Mouse (Mus musculus) midbrain, postnatal 0 days (tissue): ENCODE results near the gene Sh3kbp1. TPM values are rescaled to one million over a fixed set of nuclear protein-coding genes. Genes with fewer than 3 reads are reported as not detected.

Experiments
- ATAC-seq: fragments of 200-750 bp; cut with Nextera tagmentation; 2 replicates; pipeline ENCODE4 v1.8.0; 2017; ENCODE audit warnings: moderate number of reproducible peaks, mild to moderate bottlenecking, moderate TSS enrichment, moderate library complexity; ENCODE audit not compliant: low FRiP score
- DNase-seq: peaks from one replicate; pipeline ENCODE4 v3.0.0-alpha.2; 2015; ENCODE audit warnings: low spot score
- H3K27ac ChIP-seq: fragments of 300-500 bp; sonication (generic); 2 replicates; pipeline ENCODE4 v1.5.1; 2014; ENCODE audit warnings: low read depth, mild to moderate bottlenecking, low read length, mixed read lengths
- H3K27me3 ChIP-seq: fragments of 300-500 bp; sonication (generic); 2 replicates; pipeline ENCODE4 v1.6.1; 2014; ENCODE audit warnings: low read length, control low read depth, mixed read lengths; ENCODE audit not compliant: insufficient read depth
- H3K36me3 ChIP-seq: fragments of 300-500 bp; sonication (generic); 2 replicates; pipeline ENCODE4 v1.6.1; 2014; ENCODE audit warnings: low read length, control low read depth, mixed read lengths; ENCODE audit not compliant: insufficient read depth
- H3K4me1 ChIP-seq: fragments of 300-500 bp; sonication (generic); 2 replicates; pipeline ENCODE4 v1.6.1; 2014; ENCODE audit warnings: mild to moderate bottlenecking, control low read depth, antibody characterized with exemption, low read length, mixed read lengths; ENCODE audit not compliant: insufficient read depth
- H3K4me2 ChIP-seq: fragments of 300-500 bp; sonication (generic); 2 replicates; pipeline ENCODE4 v1.6.1; 2014; ENCODE audit warnings: low read depth, mild to moderate bottlenecking, low read length, mixed read lengths; ENCODE audit not compliant: poor library complexity, severe bottlenecking
- H3K4me3 ChIP-seq: fragments of 300-500 bp; sonication (generic); 2 replicates; pipeline ENCODE4 v1.5.1; 2014; ENCODE audit warnings: low read depth, mild to moderate bottlenecking, low read length, moderate library complexity
- H3K9ac ChIP-seq: fragments of 300-500 bp; sonication (generic); replicated peaks from 2 replicates; pipeline ENCODE4 v1.6.1; 2014; ENCODE audit warnings: mild to moderate bottlenecking, low read length, moderate library complexity, mixed read lengths; ENCODE audit not compliant: poor library complexity, severe bottlenecking
- H3K9me3 ChIP-seq: fragments of 300-500 bp; sonication (generic); 2 replicates; pipeline ENCODE4 v1.6.1; 2016; ENCODE audit warnings: low read length, control low read depth
- CTCF ChIP-seq: IDR thresholded peaks from 2 replicates; pipeline ENCODE4 v1.5.1; 2016; ENCODE audit warnings: antibody characterized with exemption, mild to moderate bottlenecking
- WGBS: fragments of 180-500 bp; shearing (Covaris S2); extraction: QIAGEN DNeasy Blood & Tissue Kit; methylation state at CpG from one replicate; pipeline ENCODE4 v1.1.7; 2014; 5-methylcytosine and 5-hydroxymethylcytosine counted together
- polyA plus RNA-seq: library from polyadenylated mRNA; unstranded; fragments of >200 nt; fragmentation: Nextera tagmentation; extraction: Ambion mirVana; gene quantifications from 2 replicates; pipeline ENCODE4 v1.2.1, GENCODE M21; 2015
- total RNA-seq: library from RNA; depleted of rRNA; stranded (reverse); fragments of >200 nt; gene quantifications from 2 replicates; pipeline ENCODE4 v1.2.3, GENCODE M21; 2014

Gene Sh3kbp1
- total and polyA plus RNA-seq, 2 experiments from 2014 or later: 41.9 to 42.4 TPM

DNA sequence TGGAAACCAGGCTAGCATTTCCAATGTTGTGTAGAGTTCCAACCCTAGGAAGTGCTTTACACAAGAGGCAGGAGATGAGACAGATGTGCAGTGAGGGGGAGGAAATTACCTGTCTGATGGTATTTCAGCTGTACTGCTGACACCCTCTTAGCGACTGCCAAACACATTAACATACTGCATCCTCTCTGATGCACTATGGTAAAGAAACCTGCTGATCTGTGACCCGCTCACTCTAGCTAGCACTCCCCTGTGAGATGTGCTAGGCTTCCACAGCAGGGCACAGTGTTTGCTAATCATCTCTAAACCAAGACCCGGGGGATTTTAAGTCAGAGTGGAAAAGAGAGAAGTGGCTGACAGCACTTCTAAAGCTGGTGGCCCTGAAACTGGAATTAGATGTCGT lies 145.1 kb downstream of the Sh3kbp1 start:
- 52% methylated on average over 4 of the region's 4 CpGs for WGBS
- no peaks in the 10 kb centered on the region for H3K9me3 ChIP-seq
- no peaks in the 10 kb centered on the region; the same call in 1 of the 2 replicates for H3K27me3 ChIP-seq
- no peaks in the 10 kb centered on the region for H3K36me3 ChIP-seq
- no peak for TF ChIP-seq CTCF
- ATAC-seq: no peak
- no peak overlapping the region for H3K9ac ChIP-seq
- no peaks in the 10 kb centered on the region for H3K4me1 ChIP-seq
- no peak overlapping the region for H3K27ac ChIP-seq
- H3K4me3 ChIP-seq: no peak overlapping the region
- no peak for DNase-seq
- H3K4me2 ChIP-seq: no peak overlapping the region

DNA sequence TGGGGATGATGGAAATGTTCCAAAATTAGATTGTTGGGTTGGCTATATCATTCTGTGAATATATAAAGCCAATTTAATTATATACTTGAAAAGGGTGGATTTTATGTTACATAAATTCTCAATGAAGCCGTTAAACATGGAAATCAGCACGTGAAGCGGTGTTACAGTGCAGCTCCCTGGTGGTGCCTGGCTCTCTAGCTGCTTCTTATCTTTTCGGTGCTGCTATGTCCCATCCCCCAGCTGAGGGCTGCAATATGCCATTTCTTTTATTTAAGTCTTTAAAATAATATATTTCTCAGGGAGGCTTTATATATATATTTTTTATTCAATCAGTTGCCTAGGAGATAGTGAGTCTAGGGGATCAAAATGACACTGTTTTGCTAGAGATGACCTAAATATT lies 148.0 kb downstream of the Sh3kbp1 start:
- ATAC-seq (0 out of 2 replicates have a peak, but pooled peaks have one; percentile 10), DNase-seq (no peak)
- H3K36me3 ChIP-seq: no peaks in the 10 kb centered on the region
- H3K4me1 ChIP-seq: no peaks in the 10 kb centered on the region
- 54% methylated on average over 4 of the region's 4 CpGs for WGBS
- no peak overlapping the region for H3K4me2 ChIP-seq
- no peak overlapping the region for H3K4me3 ChIP-seq
- H3K27ac ChIP-seq: no peak overlapping the region
- no peak overlapping the region for H3K9ac ChIP-seq
- no peaks in the 10 kb centered on the region; the same call in 1 of the 2 replicates for H3K27me3 ChIP-seq
- H3K9me3 ChIP-seq: no peaks in the 10 kb centered on the region
- no peak for TF ChIP-seq CTCF

DNA sequence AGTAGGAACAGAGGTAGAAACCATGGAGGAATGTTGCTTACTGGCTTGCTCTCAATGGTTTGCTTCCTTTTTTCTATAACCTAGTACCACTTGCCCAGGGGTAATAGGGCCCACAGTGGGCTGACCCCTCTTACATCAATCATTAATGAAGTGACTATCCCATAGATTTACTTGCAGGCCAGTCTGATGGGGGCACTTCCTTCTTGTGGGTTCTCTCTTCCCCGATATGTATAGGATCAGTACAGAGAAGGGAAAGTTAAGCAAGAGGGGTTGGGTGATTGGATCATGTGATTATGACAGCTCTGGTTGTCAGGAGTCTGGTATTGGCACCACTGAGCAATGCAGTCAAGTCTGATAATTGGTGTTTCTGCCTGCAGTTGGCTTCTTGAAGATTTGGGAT lies 151.7 kb downstream of the Sh3kbp1 start:
- no peak overlapping the region for H3K9ac ChIP-seq
- no peak for DNase-seq
- H3K27me3 ChIP-seq: no peaks in the 10 kb centered on the region
- WGBS: 100% methylated on average over 1 of the region's 1 CpGs
- no peak for TF ChIP-seq CTCF
- no peaks in the 10 kb centered on the region for H3K9me3 ChIP-seq
- H3K4me2 ChIP-seq: no peak overlapping the region
- H3K27ac ChIP-seq: no peak overlapping the region
- H3K4me1 ChIP-seq: no peaks in the 10 kb centered on the region
- no peak overlapping the region for H3K4me3 ChIP-seq
- no peaks in the 10 kb centered on the region for H3K36me3 ChIP-seq
- ATAC-seq: no peak

DNA sequence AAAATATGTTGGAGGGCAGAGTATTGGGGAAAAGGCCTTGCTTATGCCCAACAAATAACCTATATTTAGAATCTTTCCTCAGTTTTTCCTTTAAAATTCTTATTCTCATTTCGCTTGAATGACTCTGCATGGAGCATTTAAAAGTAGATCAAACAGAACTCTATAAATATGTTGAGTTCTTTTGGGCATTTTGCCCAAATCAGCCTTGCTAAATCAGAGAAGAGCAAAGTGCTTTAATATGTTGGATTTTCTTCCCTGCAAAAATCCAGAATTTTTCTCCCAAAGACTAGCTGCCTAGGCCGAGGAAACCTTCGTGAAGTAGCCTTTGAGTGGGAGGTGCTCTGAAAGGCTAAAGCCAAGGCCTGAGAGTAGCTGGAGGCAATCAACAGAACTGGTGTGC lies 163.4 kb downstream of the Sh3kbp1 start:
- no peak overlapping the region for H3K4me3 ChIP-seq

DNA sequence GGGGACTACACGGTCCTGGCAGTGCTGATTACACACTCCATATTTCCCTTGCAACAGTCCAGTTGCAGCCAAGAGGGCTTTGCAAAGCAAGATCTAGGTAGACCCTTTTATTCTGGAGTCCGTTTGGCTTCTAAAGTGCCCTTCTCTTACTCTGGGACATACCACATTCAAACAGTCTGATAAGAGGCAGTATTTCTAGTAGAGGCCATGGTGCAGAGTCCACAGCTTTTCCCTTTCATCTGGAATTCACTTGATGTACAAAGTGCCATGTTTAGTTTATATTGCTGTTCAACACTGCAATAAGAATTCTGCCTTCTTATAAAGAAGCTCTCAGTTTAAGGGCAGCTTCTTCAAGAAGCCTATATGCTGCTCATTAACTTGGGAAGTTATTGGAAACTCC lies 168.5 kb downstream of the Sh3kbp1 start:
- no peak for ATAC-seq
- 72% methylated on average over 2 of the region's 2 CpGs for WGBS

More for the DNA sequence above, 163.4 kb downstream of the Sh3kbp1 start:
- no peaks in the 10 kb centered on the region for H3K9me3 ChIP-seq
- 54% methylated on average over 3 of the region's 3 CpGs for WGBS
- H3K36me3 ChIP-seq: no peaks in the 10 kb centered on the region
- DNase-seq (no peak), ATAC-seq (no peak)
- H3K4me2 ChIP-seq: no peak overlapping the region
- TF ChIP-seq CTCF: no peak
- no peaks in the 10 kb centered on the region for H3K27me3 ChIP-seq
- H3K9ac ChIP-seq: no peak overlapping the region
- no peak overlapping the region for H3K27ac ChIP-seq
- no peaks in the 10 kb centered on the region for H3K4me1 ChIP-seq

DNA sequence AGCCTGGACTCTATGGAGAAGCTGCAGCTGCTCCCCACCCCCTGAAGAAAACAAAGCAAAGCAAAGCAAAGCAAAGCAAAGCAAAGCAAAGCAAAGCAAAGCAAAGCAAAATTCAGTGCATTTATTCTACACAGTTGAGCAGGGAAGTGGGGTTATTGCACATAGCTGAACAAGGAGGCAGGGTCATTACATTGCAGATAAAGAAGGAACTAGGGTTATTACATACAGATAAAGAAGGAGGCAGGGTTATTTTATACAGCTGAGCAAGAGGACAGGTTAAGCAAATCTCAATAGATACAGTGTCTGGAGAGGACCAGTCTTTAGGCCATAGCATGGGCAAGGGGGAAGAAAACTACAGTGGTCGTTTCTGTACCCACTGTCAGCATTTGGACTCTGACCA lies 177.3 kb downstream of the Sh3kbp1 start:
- no peaks in the 10 kb centered on the region for H3K36me3 ChIP-seq
- H3K4me2 ChIP-seq: no peak overlapping the region
- no peak for TF ChIP-seq CTCF
- no peak overlapping the region for H3K4me3 ChIP-seq
- H3K27ac ChIP-seq: no peak overlapping the region
- no peak for DNase-seq
- H3K9ac ChIP-seq: no peak overlapping the region
- H3K9me3 ChIP-seq: no peaks in the 10 kb centered on the region
- H3K27me3 ChIP-seq: no peaks in the 10 kb centered on the region; the same call in 1 of the 2 replicates
- 67% methylated on average over 1 of the region's 1 CpGs for WGBS
- no peaks in the 10 kb centered on the region for H3K4me1 ChIP-seq
- ATAC-seq: no peak

More for the DNA sequence above, 168.5 kb downstream of the Sh3kbp1 start:
- Histone ChIP-seq H3K27me3 (no peaks in the 10 kb centered on the region), H3K4me1 (no peaks in the 10 kb centered on the region), H3K9ac (no peak overlapping the region), H3K36me3 (no peaks in the 10 kb centered on the region), H3K9me3 (no peaks in the 10 kb centered on the region), H3K4me3 (no peak overlapping the region), H3K4me2 (no peak overlapping the region), H3K27ac (no peak overlapping the region)
- no peak for DNase-seq
- TF ChIP-seq CTCF: no peak
